Mouse (Mus musculus): ENCODE data around the gene Smarca4.

DNA sequence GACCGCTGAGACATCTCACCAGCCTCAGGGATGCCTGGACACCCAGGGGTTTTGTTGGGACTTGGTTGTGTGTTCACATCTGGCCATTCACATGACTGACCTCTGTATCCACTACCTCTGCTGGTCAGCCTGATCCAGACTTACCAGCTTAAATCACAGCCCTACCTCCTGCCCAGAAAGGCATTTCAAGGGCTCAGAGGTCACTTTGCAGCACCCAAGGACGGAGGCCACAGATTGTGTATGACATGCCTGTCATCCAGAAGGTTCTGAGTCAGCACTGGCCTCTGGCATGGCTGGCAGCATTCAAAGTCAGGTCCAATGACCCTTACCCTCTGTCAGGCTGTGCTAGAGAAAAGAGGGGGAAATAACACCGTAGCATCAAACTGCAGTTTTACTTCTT, 74.1 kb downstream of the Smarca4 start:
- TF ChIP-seq EP300 (optimal IDR thresholded peaks at IDR 0.05), result no peak
- no peak for TF ChIP-seq CTCF (IDR thresholded peaks at IDR 0.05; ENCODE audit: low read depth)

All from stomach, postnatal 0 days (tissue).